Mouse (Mus musculus) megakaryocyte, adult 5-6 weeks (primary cell): ENCODE measurements around the gene Elovl5. TPM values are rescaled to one million over a fixed set of nuclear protein-coding genes. Genes with fewer than 3 reads are reported as not detected.

Experiments
- ATAC-seq: 2 replicates; pipeline ENCODE4 v1.8.0; 2016; ENCODE audit warnings: mild to moderate bottlenecking, inconsistent platforms; ENCODE audit not compliant: poor library complexity, severe bottlenecking
- total RNA-seq, 2 experiments: library from RNA; stranded (forward) in 1 of 2; stranded (reverse) in 1 of 2; fragments of 153-499, 151-499 nt in 1 of 2; fragments of 221-1000, 200-1000 nt in 1 of 2; gene quantifications; 2 replicates each; pipeline versions ENCODE4 v1.2.3 to v1.2.4; 2015 to 2017

Elovl5 gene
- total RNA-seq (2015) (45.0 and 49.3 TPM in 2 replicates), total RNA-seq (2017) (52.0 and 52.8 TPM in 2 replicates)

DNA sequence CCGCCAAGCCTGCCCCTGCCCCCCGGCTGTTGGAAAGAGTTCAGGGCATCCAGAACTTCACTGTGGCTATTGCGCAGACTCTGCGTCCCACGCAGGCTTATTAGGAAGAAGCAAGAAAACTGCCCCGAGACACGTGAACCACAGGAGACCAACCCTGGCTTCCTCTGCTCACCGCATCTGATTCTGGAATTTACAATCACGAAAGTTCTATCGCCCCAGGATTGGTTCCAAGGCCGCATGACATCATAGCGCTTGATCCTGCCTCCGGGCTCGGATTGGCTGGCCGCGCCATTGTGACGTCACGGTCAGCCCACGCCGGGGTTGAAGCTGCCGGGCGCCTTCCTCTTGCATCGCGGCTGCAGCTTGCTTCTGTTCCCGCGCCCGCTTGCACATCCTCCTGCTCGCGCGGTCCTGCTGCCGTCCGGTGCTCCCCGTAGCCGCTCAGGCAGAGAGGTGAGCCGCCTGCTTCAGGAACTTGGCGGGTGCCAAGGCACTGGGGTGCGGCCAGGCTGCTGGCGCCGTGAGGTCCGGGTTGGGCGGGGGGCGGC lies at the start of gene Elovl5:
Gene Elovl5 (plus strand): TSS at position 291 of the 548 bp plus-strand sequence.
- peak; percentile 84 for ATAC-seq

DNA sequence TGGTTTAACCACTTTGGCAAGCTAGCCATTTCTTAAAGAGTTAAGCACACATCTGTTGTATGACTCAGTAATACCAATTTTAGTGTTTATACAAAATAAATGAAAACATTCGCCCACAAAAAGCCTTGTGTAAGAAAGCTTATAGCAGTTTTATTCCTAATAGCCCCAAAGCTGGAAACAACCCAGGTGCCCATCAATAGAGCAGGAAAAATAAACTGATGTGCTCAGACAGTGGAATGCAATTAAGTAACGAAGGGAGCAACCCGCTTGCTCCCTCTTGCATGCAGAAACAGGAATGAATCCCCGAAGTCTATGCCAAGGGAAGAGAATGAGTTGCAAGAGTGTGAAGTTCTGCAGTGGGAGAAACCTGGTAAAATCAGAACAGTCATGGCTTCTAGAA lies 25.7 kb upstream of the Elovl5 start:
- no peak for ATAC-seq

DNA sequence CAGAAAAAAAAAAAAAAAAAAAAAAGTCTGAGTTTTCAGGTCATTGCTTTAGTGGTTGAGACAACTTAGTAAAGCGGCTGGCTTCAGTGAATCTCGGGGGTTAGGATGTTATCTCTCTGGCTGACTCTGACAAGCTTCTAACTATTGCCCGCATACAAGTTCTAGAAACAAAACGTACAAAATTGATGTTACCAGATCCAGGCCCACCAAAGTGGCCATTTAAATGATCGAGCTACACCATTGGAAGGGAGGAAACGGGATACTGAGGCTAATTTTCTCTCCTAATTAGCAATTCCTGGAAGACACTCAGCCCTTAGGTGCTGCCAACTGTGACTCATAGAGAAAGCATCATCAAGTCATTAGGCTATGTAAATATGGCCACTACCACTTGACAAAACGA lies 18.6 kb upstream of the Elovl5 start:
- no peak for ATAC-seq

DNA sequence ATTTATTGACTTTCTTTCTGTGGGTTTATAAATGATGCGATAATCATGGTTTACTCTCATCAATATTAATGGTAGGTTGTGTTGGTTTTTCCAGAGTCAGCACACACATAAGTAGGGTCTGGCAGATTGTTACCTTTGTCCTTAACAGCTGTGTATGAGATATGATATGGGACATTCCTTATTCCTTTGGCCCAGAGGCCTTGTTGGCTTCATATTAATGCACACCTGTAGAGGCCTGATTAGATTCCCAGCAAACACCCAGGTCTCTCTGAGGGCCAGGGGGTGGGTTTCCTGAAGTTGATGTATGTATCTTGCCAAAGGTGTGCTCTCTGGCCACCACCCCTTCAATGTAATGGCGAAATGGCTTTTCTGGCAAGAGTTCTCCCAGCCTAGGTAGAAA lies 13.0 kb upstream of the Elovl5 start:
- ATAC-seq = no peak

DNA sequence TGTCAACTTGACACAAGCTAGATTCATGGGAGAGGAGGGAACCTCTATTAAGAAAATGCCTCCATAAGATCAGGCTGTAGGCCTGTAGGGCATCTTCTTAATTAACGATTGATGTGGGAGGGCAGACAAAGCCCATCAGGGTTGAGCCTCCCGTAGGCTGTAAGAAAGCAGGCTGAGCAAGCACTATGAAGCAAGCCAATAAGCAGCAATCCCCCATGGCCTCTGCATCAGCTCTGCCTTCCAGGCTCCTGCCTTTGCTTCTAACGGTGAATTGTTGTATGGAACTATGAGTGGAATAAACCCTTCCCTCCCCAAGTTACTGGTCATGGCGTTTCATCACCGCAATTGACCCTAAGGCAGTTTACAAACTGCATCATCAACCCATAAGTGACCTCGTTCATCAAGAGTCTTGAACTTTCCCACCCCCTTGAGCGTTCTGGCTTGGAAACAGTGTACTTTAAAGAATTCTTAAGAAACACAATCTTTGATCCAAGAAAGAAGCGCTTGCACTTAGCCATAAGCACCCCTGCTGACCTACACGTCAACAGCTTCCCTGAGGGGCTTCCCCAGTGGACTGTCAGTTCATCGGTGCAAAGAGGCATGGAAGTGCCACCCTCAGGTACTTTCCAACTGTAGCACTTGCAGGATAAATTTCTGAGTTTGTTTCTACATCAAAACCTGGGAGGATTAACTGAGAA lies 7.4 kb upstream of the Elovl5 start:
- ATAC-seq = no peak

DNA sequence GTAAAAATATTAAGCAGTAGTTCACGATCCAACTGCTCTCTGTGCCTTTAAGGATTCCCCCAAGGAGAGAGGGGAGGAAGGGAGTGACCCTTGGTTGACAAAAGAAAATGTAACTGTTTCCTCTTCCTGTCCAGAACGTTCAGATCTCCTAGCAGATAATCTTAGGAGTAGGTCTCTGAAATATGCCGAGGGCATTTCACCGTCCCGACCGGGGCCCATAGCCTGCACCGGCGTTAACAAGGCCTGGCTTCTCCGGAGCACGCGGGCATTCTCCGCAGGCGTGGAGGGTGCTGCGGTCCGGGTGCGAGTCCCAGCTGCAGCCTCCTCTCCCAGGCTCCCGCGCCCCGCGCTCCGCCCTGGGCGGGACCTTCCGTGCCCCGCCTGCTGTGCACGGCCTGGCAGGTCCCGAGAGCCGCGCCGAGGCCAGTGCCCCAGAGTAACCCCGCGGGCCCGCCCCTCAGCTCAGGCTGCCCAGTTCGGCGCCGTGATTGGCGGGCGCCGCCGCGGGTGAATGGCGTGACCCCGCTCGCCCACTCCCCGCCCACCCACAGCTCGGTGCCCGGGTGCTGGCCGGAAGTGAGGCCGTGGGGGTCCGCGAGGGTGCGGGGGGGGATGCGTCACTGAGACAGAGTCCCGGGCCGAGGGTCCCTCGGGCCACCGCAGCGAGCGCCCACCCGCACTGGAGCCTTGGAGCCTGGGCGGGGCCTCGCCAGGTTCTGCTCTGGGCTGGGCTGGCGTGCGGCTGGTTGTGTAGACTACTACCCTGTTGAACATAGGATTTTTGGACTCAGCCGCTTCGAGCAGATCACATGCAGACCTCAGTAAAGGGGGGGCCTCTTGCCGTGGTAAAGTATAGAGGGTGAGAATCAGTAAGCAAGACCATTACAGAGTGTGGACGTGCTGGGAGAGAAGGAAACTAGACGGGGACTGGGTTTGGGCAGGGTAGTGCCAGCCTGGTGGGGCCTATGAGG lies 6.6 kb upstream of the Elovl5 start:
- ATAC-seq = peak; percentile 89

DNA sequence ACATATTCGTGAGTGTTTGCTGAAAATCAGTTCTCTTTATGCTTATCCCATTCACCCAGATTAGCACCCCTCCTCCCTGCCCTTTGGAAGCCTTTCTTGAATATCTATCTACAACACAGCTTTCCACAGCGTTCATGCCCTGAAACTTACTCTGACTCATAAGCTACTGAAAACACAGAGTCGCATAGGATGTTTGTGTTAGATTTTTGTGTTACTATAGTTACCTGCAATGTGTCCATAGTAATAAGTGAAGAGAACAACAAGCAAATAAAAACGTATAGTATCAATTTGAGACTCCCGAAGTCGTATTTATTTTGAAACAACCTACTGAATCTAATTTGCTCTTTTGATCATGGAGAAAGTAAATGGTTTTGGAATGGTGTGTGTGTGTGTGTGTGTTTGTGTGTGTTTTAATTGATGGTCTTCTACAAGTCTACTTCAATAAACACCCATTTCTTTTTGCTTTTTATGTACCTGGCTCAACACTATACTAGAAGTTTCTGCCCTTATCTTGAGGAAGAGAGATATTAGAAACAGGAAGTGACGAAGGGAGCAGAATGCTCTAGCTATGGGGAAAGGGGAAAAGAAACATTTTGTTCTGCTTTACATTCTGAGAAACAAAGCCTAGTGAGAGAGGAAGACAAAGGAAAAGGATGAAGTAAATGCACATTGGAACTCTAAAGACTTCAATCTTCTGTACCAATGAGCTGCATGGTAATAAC lies 5.5 kb upstream of the Elovl5 start:
- ATAC-seq = peak; percentile 53

DNA sequence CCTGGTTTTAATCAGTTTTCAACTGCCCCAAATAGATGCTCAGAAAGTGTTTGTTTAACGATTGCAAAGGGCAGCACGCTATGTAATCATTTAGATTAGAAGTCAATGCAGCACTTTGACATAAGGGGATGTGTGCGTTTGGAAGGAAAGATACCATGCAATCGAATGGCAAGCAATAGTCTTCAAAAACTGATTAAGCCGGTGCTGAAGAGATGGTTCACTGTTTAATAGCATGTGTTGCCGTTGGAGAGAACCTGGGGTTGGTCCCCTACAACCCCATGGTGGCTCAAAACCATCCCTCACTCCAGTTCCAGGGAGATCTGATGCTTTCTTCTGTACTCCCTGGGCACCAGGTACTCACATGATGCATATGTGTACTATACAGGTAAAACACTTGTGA lies 4.9 kb upstream of the Elovl5 start:
- ATAC-seq = no peak

DNA sequence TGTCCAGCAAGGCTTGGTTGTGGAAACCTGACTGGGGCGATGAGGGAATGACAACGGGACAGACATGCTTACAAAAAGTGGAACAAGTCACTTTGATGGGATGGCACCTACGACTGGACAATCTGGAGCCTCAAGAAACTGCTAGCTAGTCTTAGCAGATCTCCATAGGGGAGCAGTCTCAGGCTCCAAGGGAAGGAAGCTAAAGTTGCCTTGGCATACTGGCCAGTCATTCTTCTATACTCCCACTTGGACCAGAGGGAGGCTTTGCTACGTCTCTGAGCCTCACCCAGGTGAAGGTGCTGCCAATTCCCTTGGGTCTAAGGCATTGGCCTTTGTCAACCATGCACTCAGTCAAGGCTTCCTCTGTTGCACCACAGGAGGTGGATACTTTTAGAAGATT lies 2.5 kb upstream of the Elovl5 start:
- ATAC-seq = no peak

DNA sequence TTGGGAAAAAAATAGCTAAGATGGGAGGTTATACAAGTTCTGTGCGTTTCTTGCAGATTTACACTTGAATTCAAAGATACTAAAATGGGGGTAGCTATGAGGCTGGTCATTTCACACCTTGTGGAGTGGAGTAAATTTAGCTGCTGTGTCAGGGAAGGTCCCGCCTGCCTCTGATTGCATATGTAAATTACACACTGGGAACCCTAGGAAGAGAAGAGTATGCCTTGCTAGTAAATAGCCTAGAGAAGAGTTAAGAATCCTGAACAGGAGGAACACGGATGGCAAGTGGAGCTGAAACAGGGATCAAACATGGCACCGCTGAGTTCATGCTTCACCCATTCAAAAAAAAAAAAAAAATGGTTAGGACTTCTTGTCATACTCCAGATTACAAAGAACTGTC lies 1.4 kb upstream of the Elovl5 start:
- no peak for ATAC-seq

DNA sequence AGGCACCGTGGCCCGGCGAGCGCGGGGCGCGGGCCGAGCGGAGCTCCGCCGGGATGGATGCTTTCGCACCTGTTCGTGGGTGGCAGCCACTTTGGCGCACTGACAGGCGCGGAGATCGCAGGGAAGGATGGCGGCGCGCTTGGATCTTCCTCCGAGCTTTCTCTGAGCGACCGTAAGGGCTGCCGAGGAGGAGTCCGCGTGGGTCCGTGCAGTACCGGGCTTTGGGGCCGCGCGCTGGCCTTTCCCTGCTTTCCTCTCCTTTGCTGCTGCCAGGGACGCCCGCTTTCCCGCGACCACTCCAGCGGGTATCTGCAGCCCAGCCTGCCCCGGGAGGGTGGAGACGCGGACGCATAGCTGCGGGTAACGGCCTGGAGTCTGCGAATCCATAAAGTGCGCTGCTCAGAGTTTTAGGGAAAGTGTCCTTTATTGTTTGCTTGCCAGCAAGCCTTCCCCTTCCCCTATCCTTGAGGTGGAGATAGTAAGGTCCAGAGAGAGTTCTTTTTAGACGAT lies 513 bp downstream of the Elovl5 start:
- peak; percentile 4 for ATAC-seq

DNA sequence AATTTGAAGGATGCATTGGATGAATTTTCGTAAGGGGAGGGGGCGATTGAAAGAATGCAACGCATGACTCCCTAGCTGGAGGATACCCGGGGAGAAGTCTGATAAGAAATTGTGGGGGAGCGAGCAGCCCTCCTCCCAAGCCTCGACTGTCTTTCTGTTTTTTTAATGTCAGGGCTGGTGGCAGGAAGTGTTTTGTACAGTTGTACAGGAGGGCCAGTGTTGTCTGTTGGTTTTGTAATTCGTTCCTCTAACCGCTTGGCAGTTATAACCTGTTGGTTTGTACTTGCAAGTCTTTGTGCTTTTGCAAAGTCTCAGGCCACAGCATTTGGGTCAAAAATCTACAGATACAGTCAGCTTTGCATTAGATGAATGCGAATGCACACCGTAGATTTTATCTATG lies 1.0 kb downstream of the Elovl5 start:
- ATAC-seq = peak; percentile 14; the same call in 1 of the 2 replicates

DNA sequence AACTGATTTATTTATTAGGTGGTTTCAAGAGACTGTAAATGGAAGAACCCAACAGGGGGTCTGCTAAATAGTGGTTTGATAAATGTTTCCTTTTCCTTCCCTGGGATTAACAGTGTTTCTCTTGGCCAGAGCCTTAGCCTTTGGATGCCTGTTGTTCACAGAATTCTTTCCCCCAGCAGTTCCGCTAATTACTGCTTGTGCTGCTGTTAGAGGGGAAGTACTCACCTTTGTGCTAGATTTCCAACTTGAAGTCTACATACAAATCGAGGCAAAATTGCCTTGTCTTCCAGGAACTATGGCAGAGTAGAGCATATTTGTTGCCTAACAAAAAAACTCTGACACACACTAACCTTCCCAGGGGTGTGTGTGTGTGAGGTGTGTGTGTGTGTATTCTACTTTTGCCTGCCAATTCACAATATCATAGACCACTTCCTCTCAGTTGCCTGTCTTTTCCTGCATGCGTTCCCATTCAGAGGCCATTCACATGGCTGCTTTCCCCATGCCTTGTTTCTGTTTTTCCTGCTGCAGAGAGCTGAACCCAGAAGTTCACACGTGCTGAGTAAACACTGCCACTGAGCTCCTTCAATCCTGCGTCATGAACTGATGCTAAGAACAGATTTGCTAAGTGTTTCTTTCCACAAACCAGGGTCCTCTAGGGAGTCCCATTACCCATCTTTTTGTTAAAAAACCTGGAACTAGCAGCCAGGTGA lies 2.0 kb downstream of the Elovl5 start:
- ATAC-seq = no peak

DNA sequence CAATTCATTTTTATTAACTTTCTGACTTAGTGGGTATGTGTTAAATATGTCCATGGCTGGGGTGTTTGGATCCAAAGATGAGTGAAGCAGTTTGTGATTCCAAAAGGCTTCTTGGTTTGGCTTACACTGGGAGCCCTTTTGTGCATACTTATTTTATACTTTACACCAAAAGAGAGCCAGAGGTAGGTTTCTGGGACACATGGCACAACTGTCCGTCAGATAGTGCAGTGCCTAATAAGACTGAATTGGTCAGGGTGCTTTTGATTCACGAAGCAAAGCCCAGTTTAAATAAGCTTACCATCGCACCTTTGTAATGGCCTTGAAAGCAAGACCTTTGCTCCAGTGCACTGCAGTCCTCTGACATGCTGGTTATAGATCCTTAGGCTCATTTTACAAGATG lies 3.3 kb downstream of the Elovl5 start:
- ATAC-seq = no peak

DNA sequence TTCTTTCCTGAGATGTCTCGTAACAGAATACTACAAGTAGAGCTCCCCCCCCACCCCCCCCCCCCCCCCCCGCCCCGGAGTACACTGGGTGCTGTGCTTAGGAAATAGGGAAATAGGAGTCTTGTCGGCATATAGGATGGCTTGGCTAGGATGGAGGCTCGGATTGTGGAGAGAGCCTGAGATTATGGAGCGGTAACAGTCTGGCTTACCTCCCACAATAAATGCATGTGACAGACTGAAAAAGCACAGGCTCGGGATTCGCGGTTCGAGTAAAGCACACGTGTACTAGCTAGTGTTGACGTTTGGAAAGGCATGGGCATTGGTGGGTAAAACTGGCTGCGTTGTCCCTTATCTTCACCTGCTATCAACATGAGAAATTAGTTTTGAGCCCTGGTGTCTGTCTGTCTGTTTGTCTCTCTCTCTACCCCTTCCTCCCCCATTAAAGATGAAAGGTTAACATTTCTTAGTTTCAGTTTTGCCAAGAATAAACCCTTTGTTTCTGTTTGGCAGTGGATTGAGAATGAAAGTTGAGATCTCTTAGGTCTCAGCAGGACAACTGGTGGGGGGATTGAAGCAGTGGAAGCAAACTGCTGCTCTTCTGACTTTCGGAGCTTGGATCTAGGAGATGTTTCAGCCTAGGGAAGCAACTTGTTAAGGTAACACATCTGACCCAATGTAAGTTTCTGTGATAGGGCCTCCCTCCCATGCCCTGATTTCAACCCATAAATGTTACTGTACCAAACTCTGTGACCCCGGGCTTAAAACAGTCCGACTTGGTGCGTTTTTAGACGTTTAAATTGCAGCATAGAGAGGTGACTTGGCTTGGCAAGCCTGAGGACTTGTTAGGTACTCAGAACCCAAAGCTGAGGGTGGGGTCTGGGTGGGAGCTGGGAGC lies 4.4 kb downstream of the Elovl5 start:
- no peak for ATAC-seq

DNA sequence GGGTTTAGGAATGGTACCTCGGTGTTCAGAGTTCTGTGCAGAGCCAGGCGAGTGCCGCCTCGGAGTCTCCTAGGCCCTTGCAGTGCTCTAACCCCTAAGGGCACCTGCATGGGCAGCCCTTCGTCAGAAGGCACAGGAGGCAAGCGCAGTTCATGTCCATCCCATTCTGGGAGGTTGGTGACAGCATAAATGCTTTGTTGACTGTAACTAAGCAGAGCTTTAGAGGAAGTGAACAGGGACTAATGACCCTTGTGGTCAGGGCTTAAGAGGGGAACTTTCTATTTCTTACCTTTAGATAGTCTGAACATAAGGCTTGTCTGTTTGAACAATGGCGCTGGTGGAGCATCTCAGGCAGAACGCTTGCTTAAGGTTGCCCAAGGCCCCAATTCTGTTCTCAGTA lies 6.6 kb downstream of the Elovl5 start:
- ATAC-seq = peak; percentile 57

DNA sequence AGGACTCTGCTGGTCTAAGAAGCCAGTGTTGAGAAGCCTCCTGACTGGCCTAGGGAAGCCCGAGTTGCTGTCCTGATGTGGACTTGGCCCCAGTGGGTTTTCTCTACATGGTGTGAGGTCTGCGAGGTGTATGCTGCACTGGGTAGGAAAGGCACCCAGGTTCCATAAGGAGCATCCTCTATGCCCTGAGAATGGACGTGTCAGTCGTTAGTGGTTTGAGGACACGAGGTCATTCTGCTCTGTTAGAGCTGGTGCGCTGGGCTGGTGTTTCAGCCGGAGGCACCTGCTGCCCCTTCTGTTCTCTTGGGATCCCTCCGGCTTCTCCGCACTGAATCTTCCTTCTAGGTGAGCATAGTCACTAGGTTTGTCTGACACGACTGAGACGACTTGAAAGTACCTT lies 7.0 kb downstream of the Elovl5 start:
- peak; percentile 11; the same call in 1 of the 2 replicates for ATAC-seq

DNA sequence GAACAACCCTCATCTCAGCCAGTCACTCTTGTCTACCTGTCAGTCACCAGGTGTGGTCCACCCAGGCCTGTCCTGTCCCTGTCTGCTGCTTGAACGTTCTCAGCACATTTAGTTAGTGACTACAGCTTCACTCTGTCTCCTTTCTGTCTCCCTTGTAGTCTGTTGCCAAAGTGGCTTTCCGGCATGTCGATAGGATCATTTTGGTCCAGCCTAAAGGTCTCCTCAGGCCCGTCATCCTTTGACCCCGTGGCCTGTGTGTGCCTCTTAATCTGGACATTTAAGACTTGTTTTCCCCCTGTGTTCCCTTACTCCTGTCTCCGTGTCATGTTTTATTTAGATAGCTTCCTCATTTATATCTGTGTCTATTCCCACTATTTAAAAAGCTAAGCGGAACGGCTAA lies 9.0 kb downstream of the Elovl5 start:
- ATAC-seq = no peak

DNA sequence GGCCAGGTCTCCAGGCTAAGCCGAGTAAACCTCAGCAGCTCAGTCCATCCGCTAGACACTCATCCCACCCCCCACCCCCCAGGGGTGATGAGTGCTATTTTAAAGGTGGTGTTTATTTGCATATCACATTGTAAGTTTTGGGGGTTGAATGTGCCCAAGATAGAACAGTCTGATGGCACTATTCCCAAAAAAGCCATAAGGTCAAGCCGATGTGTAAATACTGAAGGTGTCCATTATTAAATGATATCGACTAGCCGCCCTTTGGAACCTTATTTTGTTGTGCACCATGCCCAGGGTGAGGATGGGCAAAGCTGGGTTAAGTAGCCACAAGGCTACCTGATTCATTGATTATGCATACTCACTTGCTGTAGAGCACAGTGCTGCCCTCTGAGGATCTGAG lies 9.7 kb downstream of the Elovl5 start:
- no peak for ATAC-seq
